Mouse (Mus musculus): ENCODE results near the gene Ddx59.

DNA sequence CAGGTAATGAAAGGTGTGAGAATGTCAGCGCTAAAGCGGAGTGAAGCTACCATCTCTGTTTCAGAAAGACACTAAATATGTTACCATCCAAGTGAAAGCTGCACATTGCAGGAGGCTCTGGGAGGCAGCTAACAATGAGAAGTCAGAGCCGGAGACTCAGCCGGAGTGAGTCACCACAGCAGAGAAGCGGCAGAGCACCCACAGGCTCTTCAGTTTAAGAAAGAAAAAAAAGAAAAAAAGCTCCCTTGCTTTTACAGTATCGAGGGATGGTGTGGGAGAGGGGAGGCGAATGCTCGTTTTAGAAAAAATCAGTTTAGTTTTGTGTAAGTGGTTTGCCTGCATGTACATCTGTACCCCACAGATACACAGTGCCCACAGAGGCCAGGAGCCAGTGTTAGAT, 13.8 kb upstream of the Ddx59 start:
- TF ChIP-seq CTCF (IDR thresholded peaks at IDR 0.05; ENCODE audit: borderline replicate concordance, control insufficient read depth, extremely low read depth, insufficient read depth, low read length, poor library complexity): no peak
- no peak for TF ChIP-seq POLR2A (IDR thresholded peaks at IDR 0.05; ENCODE audit: control insufficient read depth, extremely low read depth, insufficient read depth, low read length, poor library complexity)

Data from thymus, adult 2 months (tissue).